Mouse (Mus musculus): ENCODE results near the gene Macf1.

DNA sequence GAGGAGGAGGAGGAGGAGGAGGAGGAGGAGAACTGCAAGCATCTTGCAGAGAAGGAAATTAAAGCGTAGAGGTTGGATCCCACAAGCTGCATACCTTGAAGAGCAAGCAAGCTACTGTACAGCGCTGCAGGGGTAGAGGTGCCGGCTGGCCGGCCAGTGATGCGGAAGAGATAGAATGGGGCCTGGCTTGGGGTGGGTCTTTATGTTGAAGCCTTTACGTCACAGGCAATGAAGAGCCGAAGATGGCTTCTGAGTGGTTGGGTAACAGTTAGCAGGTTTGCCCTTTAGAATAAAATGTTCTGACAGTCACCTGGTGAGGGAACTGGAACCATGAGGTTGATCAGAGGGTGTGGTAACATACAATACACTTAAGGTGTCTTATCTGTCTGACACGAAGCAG lies 1.9 kb downstream of the Macf1 start:
- TF ChIP-seq CTCF (conservative IDR thresholded peaks at IDR 0.05; ENCODE audit: low read length) (no peak), POU5F1 (IDR thresholded peaks at IDR 0.05; ENCODE audit: borderline replicate concordance, low read length) (no peak)

Measured in E14TG2a.4 (cell line).